Mouse (Mus musculus) adrenal gland, postnatal 14 days (tissue): ENCODE data around the gene Tmem184b. TPM values are rescaled to one million over a fixed set of nuclear protein-coding genes. Genes with fewer than 3 reads are reported as not detected.

ENCODE experiments used
- DNase-seq: peaks from one replicate; pipeline ENCODE4 v3.0.0; 2021; ENCODE audit warnings: mixed read lengths
- long read RNA-seq, 2 experiments: library from polyadenylated mRNA; stranded (forward); transcript quantifications; one replicate each; pipeline ENCODE4 v2.0.0; 2021
- total RNA-seq: library from RNA; stranded (reverse); gene quantifications from 2 replicates; pipeline ENCODE4 v1.2.3, GENCODE M21; 2021

The Tmem184b gene
- 45.2 and 48.0 TPM in 2 replicates for total RNA-seq
- long read RNA-seq, experiment 1, transcript Tmem184b-201 (9 exons, 3,627 nt), result major isoform, 30 of 58 reads
- long read RNA-seq, experiment 1, partial matches to known transcripts, result 7 of 58 reads
- long read RNA-seq, experiment 1, other reads (novel, unspliced or antisense), result 21 of 58 reads
- long read RNA-seq, experiment 2, transcript Tmem184b-201 (9 exons, 3,627 nt), result major isoform, 25 of 50 reads
- long read RNA-seq, experiment 2, partial matches to known transcripts, result 6 of 50 reads
- long read RNA-seq, experiment 2, other reads (novel, unspliced or antisense), result 17 of 50 reads

DNA sequence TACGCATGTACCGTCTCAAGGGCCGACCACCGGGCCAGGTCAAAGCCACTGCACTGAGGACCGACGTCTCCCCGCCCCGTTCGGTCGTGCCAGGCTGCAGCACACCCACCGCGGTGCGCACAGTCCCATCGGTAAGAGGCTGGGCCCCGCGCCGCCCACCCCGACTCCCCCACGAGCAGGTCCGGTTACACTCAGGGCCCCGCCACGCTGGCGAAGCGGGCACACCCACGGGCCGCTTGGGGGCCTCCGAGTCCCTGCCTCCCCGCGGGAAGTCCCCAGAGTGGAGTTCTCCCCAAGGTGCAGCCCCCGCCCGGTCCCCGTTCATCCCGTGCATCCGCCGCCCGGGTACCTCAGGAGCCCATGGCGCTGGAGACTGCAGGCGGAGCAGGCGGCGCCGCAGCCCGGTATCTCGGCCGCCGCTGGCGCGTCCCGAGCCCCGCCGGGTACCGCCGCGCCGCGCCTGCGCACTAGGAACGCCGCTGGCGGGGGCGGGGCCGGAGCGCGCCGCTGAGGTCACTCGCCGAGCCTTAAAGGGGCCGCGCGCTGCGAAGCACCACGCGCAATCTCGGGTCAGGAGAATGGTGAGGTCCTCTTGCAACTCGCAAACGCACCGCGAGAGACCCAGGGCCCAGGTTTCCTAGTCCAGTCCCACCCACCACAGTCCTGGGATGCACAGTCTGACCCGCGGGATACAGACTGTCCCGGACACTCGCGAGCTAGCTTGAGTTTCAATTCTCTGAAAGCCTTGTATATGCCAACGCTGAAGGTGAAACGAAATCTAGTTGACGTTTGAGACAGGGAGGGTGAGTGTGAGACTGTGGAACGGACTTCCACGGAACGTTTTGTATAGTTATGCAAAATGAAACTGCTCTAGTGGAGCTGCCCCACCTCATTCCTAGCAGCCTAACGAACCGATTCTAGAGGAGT, at the start of gene Tmem184b:
Tmem184b (minus strand) TSS at position 734 of the 927 bp plus-strand sequence.
- peak; percentile 92 for DNase-seq

DNA sequence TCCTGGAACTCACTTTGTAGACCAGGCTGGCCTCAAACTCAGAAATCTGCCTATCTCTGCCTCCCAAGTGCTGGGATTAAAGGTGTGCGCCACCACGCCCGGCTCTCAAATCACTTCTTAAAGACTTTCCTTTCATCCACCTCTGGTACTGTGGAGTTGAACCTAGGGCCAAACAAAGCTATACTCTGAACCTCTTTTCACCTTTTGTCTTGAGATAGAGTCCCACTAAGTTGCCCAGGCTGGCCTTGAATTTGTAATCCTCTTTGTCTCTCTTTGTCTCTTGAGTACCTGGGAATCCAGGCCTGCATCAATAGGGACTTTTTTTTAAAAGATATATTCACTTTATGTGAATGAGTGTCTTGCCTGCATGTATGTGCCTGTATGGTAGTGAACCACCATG, 44.7 kb upstream of the Tmem184b start:
- DNase-seq, result no peak

DNA sequence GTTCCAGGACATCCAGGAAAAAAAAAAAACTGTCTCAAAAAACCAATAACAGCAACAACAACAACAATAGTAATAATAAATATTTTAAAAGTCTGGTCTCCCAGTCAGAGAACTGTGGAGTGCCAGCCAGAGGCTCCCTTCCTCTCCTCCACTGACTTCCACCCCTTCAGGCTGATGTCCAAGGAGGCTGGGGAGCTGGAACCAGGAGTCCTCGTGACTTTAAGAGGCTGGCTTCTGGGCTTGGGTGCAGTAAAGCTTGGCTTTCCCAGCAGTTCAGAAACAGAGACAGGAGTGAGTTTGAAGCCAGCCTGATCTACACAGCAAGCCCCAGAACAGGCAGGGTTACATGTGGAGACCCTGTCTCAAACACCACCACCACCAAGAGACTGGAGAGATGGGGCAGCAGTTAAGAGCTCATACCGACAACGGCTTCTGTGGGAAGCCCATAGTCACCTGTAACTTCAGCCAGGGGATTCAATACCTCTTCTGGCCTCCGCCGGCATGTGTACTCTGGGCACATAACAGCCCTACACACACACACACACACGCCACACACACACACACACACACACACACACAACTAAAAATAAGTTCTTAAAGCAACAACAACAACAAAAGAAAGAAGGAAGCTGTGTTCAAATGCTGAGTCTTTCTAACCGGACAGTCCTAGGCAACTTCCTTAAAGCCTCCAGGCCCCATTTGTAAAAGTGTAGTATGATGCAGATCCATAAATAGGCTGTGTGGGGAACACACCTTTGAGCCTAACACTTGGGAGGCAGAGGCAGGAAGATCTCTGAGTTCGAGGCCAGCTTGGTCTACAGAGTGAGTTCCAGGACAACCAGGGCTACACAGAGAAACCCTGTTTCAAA, 42.7 kb upstream of the Tmem184b start:
- DNase-seq, result no peak

- no peak for DNase-seq
Observed at GRCm38 (mm10) chr15:79443856-79444410, 40.6 kb upstream of the Tmem184b start.

DNA sequence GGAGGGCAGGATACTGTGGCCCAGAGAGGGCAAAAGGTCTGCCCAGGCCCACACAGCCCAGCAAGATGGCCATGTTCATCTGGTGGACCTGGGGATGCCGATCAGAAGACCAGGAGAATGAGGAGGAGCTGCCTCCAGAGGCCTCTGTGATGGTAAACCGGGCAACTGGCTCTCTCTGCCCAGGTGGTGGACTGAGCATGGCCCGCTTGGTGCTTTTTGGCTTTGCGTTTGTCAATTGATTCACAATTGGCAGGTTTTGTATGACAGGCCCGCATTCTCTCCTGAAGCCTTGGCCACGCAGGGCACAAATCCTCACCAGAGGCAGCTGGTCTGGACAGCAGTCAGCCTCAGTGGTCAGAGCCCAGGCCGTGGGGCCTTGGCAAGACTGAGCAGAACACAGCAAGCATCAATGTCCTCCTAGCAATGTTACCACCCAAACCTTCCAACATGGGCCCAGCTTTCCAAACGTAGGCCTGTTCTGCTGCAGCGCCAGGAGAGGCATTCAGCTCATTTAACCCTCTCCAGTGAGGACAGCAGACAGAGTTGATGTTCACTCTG, 39.7 kb upstream of the Tmem184b start:
- no peak for DNase-seq

GRCm38 (mm10) chr15:79442257-79442611, 38.9 kb upstream of the Tmem184b start:
- DNase-seq, result no peak

GRCm38 (mm10) chr15:79441331-79442256, 38.2 kb upstream of the Tmem184b start:
- DNase-seq, result peak; percentile 92

DNA sequence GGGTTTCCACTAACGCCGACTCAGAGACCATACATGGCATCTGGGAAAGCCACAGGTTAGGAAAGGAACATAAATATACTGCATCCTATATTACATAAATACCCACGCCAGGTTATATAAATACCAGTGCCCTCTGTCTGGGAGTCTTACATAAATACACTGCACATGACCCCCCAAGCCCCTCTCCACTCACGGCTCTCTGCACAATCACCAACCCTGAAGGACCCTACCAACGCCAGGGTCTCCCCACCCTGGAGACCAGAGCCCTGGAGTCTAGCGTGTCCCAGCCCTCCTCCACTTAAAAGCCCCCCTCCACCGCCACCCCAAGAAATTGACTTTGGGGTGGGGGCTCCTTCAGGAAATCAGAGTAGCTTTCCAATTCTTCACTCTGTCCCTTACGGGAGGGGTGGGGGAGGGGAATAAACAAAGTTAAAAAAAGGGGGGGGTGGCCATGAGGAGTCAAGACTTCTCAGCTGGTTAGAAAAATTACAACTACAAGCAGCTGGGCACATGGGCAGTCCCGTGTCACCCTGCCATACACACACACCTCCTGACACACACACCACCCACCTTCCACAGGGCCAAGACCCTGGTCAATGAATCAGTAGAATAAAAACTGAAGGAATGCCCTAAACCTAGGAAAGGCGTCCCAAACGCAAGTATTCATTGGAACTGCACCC, 37.4 kb upstream of the Tmem184b start:
- peak; percentile 67 for DNase-seq

DNA sequence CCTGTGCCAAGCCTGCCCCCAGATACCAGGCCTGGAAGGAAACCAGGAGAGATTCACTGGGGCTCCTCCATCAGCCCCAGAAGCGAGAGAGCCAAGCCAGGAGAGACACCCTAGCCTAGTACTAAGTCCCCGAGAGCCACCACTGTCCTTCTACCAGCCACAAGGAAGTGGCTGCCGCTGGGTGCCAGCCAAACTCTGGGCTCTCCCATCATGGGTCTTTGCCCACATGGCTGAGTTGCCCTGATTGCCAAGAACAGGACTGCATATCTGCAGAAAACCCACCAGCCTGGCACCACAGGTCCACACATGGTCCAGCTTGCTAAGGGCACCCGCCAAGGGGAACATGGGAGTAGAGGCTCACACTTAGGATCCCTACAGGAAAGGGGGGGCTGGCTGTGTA, 36.9 kb upstream of the Tmem184b start:
- DNase-seq, result peak; percentile 83

- DNase-seq, result no peak
Observed at GRCm38 (mm10) chr15:79439386-79439785, 36.0 kb upstream of the Tmem184b start.

DNA sequence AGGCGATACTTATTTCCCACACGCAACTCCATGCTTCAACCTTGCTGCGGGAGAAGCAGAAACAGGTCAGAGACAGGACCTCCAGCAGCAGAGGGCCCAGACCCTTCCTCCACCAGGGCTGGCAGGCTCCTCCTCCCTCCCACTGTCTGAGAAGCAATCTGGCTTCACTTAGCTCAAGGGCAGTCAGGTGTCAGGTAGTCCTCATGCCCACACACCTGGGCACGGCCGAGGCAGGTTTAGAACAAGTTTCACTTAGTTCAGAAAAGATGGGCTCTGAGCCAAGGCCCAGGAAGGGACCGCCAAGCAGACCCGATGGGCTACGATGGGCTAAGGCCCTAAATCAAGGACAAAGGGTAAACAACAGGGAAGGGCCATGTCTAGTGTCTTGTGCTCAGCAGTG, 35.4 kb upstream of the Tmem184b start:
- DNase-seq, result no peak

DNA sequence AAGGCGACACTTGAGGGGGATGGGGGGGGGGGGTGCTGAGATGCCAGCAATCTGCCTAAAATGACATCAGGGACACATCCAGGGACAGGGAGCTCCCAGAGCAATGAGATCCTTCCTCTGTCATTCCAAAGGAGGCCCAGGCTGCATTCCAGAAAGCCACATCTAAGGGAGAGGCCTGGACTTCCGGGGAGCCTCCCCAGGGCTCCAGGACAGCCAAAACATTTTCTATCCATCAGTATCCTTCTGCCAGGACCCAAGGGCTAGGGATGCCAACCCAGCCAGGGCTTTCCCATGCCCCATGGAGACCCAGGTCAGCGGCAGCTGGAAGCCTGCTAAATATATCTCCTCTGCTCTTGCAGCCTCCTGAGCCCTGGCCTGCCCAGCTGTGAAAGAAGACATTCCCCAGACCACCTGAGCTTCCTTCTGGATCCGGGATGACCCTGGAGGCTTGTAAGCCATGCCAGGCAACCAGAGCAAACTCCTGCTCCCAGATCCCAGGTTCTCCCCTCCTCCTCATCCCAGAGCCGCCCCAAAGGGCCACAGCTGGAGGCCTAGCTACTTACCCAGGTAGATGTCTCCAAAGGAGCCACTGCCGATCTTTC, 34.9 kb upstream of the Tmem184b start:
- DNase-seq, result peak; percentile 64

- peak; percentile 56 for DNase-seq
Observed at GRCm38 (mm10) chr15:79437541-79438208, 34.3 kb upstream of the Tmem184b start.

- peak; percentile 65 for DNase-seq
Observed at GRCm38 (mm10) chr15:79436481-79436921, 33.1 kb upstream of the Tmem184b start.

DNA sequence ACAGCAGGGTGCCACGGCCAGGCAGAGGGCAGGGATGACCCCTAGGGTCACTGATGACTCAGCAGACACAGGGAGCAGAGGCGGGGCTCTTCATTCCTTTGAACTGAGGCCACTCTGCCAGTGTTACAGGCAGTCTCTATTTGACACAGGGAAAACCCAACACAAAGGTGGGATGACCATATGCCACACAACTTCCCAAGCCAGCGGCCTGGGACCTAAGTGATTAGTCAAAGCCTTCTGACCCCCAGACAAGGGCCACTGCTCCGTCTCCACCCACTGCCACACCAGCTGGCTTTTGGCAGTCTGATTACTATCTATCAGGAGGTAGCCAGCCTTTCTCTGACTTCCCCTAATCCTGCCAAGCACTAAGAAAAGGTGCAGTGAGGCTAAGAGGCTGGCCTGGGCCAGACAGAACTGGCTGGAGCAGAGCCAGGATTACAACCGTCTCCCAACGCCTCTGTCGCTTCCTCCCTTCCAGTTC, 31.9 kb upstream of the Tmem184b start:
- DNase-seq, result peak; percentile 82

DNA sequence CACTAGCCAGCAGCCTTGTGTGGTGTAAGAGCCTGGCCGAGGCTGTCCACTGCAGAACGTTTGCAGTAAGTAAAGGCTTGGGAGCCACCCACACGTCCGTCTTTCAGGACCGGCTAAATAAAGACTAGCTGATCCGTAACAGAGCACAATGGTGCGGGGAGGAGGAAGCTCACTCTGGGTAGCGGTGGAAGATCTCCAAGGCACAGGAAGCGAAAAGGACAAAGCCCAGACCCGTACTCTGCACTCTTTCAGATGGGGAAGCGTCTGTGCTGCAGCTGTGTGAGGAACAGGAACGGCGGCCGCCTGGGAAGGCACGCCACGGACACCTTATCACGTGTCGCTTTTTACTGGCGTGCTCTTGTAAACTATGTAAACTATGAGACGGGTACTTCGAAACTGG, 29.5 kb upstream of the Tmem184b start:
- no peak for DNase-seq

- no peak for DNase-seq
Observed at GRCm38 (mm10) chr15:79432328-79432727, 29.0 kb upstream of the Tmem184b start.

- no peak for DNase-seq
Observed at GRCm38 (mm10) chr15:79431925-79432324, 28.6 kb upstream of the Tmem184b start.
